Mouse (Mus musculus): ENCODE measurements at regions not wholly inside any gene's neighbourhood (a gene's known extent, or its start where the extent isn't known, plus 50 kb on each side); places are given as distances from the start of the nearest gene placed in this dataset.

GRCm38 (mm10) chr8:93713221-93713620, 96.5 kb upstream of the Gnao1 start:
- Histone ChIP-seq H3K27me3 (ENCODE audit: control insufficient read depth, insufficient read depth, low read length) (no peaks in the 10 kb centered on the region; the same call in 1 of the 2 replicates), H3K27ac (ENCODE audit: insufficient read depth, low read depth, low read length) (no peak overlapping the region), H3K4me3 (ENCODE audit: low read depth, low read length) (no peak overlapping the region), H3K36me3 (ENCODE audit: control insufficient read depth, insufficient read depth, low read length) (no peaks in the 10 kb centered on the region), H3K4me1 (ENCODE audit: control insufficient read depth, insufficient read depth, insufficient read length, low read length) (no peaks in the 10 kb centered on the region)
- TF ChIP-seq POLR2A (IDR thresholded peaks at IDR 0.05; ENCODE audit: low read depth, low read length) (no peak), CTCF (IDR thresholded peaks at IDR 0.05; ENCODE audit: extremely low read depth, insufficient read length, insufficient replicate concordance, low read depth, low read length) (no peak)
- 88% methylated on average over 2 of the region's 2 CpGs for WGBS

DNA sequence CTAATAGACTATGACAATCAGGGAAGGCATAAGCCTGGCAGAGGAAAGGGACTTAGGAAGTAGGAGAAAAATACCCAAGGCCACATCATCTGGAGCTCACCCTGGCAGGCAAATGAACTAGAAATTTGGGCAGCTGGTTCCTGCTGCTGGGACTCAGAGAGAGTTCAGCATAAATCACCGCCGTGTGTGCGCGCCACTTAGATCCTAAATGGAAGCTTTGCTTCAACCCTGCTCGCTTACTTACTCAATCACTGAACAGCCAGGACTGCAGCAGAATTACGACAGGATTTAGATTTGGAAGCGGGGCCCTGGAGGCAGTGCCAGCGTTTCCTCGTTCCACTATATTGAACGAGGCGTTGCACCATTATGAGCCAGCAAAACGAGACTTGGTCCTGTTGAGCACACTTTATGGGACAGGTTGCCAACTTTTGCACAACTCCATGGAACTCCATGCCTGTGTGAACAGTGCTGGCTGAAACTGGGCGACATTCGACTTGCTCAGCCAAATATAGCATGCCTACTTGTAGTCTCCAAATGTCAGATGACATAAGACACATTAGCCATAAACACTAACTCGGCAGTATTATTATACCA, 84.8 kb upstream of the Gnao1 start:
- H3K27ac ChIP-seq (ENCODE audit: insufficient read depth, low read depth, low read length) = no peak overlapping the region
- no peaks in the 10 kb centered on the region for H3K4me1 ChIP-seq (ENCODE audit: control insufficient read depth, insufficient read depth, insufficient read length, low read length)
- H3K27me3 ChIP-seq (ENCODE audit: control insufficient read depth, insufficient read depth, low read length) = no peaks in the 10 kb centered on the region
- no peak overlapping the region for H3K4me3 ChIP-seq (ENCODE audit: low read depth, low read length)
- TF ChIP-seq CTCF (IDR thresholded peaks at IDR 0.05; ENCODE audit: extremely low read depth, insufficient read length, insufficient replicate concordance, low read depth, low read length) = no peak
- TF ChIP-seq POLR2A (IDR thresholded peaks at IDR 0.05; ENCODE audit: low read depth, low read length) = no peak
- 76% methylated on average over 15 of the region's 15 CpGs for WGBS
- no peaks in the 10 kb centered on the region for H3K36me3 ChIP-seq (ENCODE audit: control insufficient read depth, insufficient read depth, low read length)

GRCm38 (mm10) chr8:93729124-93729930, 80.4 kb upstream of the Gnao1 start:
- H3K27ac ChIP-seq (ENCODE audit: insufficient read depth, low read depth, low read length) = no peak overlapping the region

GRCm38 (mm10) chr8:93730738-93731700, 78.7 kb upstream of the Gnao1 start:
- no peaks in the 10 kb centered on the region for H3K4me1 ChIP-seq (ENCODE audit: control insufficient read depth, insufficient read depth, insufficient read length, low read length)
- TF ChIP-seq POLR2A (IDR thresholded peaks at IDR 0.05; ENCODE audit: low read depth, low read length) (no peak), CTCF (IDR thresholded peaks at IDR 0.05; ENCODE audit: extremely low read depth, insufficient read length, insufficient replicate concordance, low read depth, low read length) (no peak)
- 77% methylated on average over 14 of the region's 14 CpGs for WGBS

More at GRCm38 (mm10) chr8:93729124-93729930, 80.4 kb upstream of the Gnao1 start:
- Histone ChIP-seq H3K4me3 (ENCODE audit: low read depth, low read length) (no peak overlapping the region), H3K4me1 (ENCODE audit: control insufficient read depth, insufficient read depth, insufficient read length, low read length) (no peaks in the 10 kb centered on the region), H3K36me3 (ENCODE audit: control insufficient read depth, insufficient read depth, low read length) (no peaks in the 10 kb centered on the region), H3K27me3 (ENCODE audit: control insufficient read depth, insufficient read depth, low read length) (no peaks in the 10 kb centered on the region)
- WGBS = 78% methylated on average over 15 of the region's 15 CpGs
- TF ChIP-seq CTCF (IDR thresholded peaks at IDR 0.05; ENCODE audit: extremely low read depth, insufficient read length, insufficient replicate concordance, low read depth, low read length) (no peak), POLR2A (IDR thresholded peaks at IDR 0.05; ENCODE audit: low read depth, low read length) (no peak)

DNA sequence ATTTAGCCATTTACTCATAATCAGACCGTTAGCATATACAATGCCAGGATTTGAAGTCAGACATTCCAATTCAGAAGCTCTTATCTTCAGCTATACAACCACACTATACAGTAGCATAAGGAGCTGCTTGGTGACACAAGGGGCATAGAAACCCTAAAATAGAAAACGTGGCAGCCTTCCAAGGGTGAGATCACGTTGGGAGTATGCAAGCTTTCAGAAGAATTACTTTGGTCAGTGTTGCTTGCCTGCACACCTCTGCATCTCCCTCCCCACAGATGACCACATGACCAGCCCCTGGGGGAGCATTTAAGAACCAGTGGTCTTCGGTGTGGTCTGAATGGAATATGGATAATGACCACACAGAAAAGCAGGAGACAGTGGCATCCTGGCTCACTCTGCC, 74.9 kb upstream of the Gnao1 start:
- H3K4me3 ChIP-seq (ENCODE audit: low read depth, low read length) = no peak overlapping the region
- TF ChIP-seq CTCF (IDR thresholded peaks at IDR 0.05; ENCODE audit: extremely low read depth, insufficient read length, insufficient replicate concordance, low read depth, low read length) (no peak), POLR2A (IDR thresholded peaks at IDR 0.05; ENCODE audit: low read depth, low read length) (no peak)
- WGBS = 62% methylated on average over 4 of the region's 4 CpGs
- H3K36me3 ChIP-seq (ENCODE audit: control insufficient read depth, insufficient read depth, low read length) = no peaks in the 10 kb centered on the region
- no peaks in the 10 kb centered on the region for H3K27me3 ChIP-seq (ENCODE audit: control insufficient read depth, insufficient read depth, low read length)
- H3K4me1 ChIP-seq (ENCODE audit: control insufficient read depth, insufficient read depth, insufficient read length, low read length) = no peaks in the 10 kb centered on the region
- H3K27ac ChIP-seq (ENCODE audit: insufficient read depth, low read depth, low read length) = no peak overlapping the region

More at GRCm38 (mm10) chr8:93730738-93731700, 78.7 kb upstream of the Gnao1 start:
- Histone ChIP-seq H3K4me3 (ENCODE audit: low read depth, low read length) (no peak overlapping the region), H3K27me3 (ENCODE audit: control insufficient read depth, insufficient read depth, low read length) (no peaks in the 10 kb centered on the region), H3K36me3 (ENCODE audit: control insufficient read depth, insufficient read depth, low read length) (no peaks in the 10 kb centered on the region), H3K27ac (ENCODE audit: insufficient read depth, low read depth, low read length) (no peak overlapping the region)

- TF ChIP-seq POLR2A (IDR thresholded peaks at IDR 0.05; ENCODE audit: low read depth, low read length) (no peak), CTCF (IDR thresholded peaks at IDR 0.05; ENCODE audit: extremely low read depth, insufficient read length, insufficient replicate concordance, low read depth, low read length) (no peak)
- H3K4me1 ChIP-seq (ENCODE audit: control insufficient read depth, insufficient read depth, insufficient read length, low read length) = no peaks in the 10 kb centered on the region
- 71% methylated on average over 3 of the region's 3 CpGs for WGBS
- no peak overlapping the region for H3K27ac ChIP-seq (ENCODE audit: insufficient read depth, low read depth, low read length)
- no peak overlapping the region for H3K4me3 ChIP-seq (ENCODE audit: low read depth, low read length)
- no peaks in the 10 kb centered on the region for H3K36me3 ChIP-seq (ENCODE audit: control insufficient read depth, insufficient read depth, low read length)
- H3K27me3 ChIP-seq (ENCODE audit: control insufficient read depth, insufficient read depth, low read length) = no peaks in the 10 kb centered on the region
Observed at GRCm38 (mm10) chr8:93740281-93740680, 69.5 kb upstream of the Gnao1 start.

All from small intestine, adult 2 months (tissue).